Mouse (Mus musculus) Muller cell, postnatal 12 days (primary cell): ENCODE measurements around the gene Cinp.

Experiments used
- DNase-seq: peaks from one replicate; pipeline ENCODE4 v3.0.0-alpha.2; 2015; ENCODE audit errors: inconsistent ontology term

Cinp gene

GRCm38 (mm10) chr12:110835182-110835581 is 53.8 kb downstream of the Cinp start:
- no peak for DNase-seq

- no peak for DNase-seq
Observed at GRCm38 (mm10) chr12:110830293-110831024, 58.5 kb downstream of the Cinp start.

GRCm38 (mm10) chr12:110828908-110829307 is 60.0 kb downstream of the Cinp start:
- DNase-seq: no peak
